Mouse (Mus musculus): Measurements from ENCODE around the gene Epha4. TPM values are rescaled to one million over a fixed set of nuclear protein-coding genes. Genes with fewer than 3 reads are reported as not detected.
A peak's percentile ranks its signal among the peaks of the same experiment; 100 is the strongest.

Epha4 gene
- polyA plus RNA-seq, 1 experiment from 2014 or later = 6.9 TPM

DNA sequence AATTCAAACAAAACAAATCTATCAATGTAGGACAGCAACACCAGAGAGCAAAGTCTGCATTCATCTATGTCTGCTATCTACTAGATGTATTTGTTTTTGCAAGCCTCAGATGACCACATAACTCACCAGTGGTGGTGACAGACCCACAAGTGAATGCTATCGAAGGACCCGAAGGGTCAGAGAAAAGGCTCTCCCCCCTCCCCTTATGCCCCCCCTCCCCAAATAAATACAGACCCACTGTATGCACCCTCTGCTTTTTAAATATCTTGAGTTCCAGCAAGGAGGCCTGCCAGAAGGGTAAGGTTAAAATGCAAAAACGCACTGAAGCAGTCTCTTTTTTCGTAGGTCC lies 2.9 kb downstream of the Epha4 start:
- Histone ChIP-seq H3K9me3 (replicated peaks) (no peaks in the 10 kb centered on the region), H3K4me1 (replicated peaks) (peaks cover 24% of the 10 kb centered on the region), H3K4me3 (peak overlapping the region; percentile 77), H3K27me3 (peaks cover 6% of the 10 kb centered on the region; the same call in 1 of the 2 replicates), H3K27ac (no peak overlapping the region), H3K9ac (peak overlapping the region; percentile 69; the same call in 1 of the 2 replicates), H3K4me2 (peak overlapping the region; percentile 97), H3K36me3 (no peaks in the 10 kb centered on the region)
- 53% methylated on average over 4 of the region's 4 CpGs for WGBS
- no peak for ATAC-seq (replicated peaks; ENCODE audit: insufficient number of reproducible peaks, insufficient read depth, low FRiP score, low read depth)

DNA sequence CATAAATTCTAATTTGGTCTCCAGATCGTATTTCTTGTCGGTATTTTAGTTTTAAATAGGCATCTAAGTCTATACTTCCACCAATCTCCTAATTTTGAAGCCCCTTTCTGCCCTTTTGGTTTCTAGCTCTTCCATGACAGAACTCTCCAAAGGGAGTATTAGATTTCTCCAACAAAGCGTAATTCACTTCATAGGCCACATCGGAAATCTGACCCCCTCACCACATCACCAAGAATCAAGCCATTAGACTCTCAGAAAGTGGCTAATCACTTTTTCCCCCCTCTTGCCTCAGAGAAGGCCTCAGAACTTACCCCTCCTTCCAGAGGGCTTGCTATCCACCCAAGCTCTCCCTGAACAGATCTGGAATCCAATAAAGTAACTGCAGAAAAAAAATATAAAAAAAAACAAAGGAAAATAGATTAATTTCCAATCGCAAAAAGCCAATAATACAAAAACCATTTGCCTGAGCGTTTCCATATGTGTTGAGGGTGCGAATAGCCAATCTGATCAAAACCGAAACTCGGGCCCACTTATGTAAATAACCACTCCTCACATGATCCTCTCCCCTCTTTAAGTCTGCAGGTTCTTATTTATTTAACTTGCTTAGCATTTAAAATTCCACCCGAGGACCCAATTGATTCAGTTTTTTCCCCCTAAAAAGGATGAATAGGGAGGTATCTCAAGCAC lies 3.4 kb downstream of the Epha4 start:
- Histone ChIP-seq H3K36me3 (peaks cover 1% of the 10 kb centered on the region; the same call in 1 of the 2 replicates), H3K4me3 (no peak overlapping the region), H3K27me3 (peaks cover 5% of the 10 kb centered on the region; the same call in 1 of the 2 replicates), H3K9ac (no peak overlapping the region), H3K4me1 (replicated peaks) (peaks cover 20% of the 10 kb centered on the region), H3K4me2 (peak overlapping the region; percentile 97; the same call in 1 of the 2 replicates), H3K9me3 (replicated peaks) (no peaks in the 10 kb centered on the region), H3K27ac (no peak overlapping the region)
- no peak for ATAC-seq (replicated peaks; ENCODE audit: insufficient number of reproducible peaks, insufficient read depth, low FRiP score, low read depth)
- 75% methylated on average over 10 of the region's 10 CpGs for WGBS

GRCm38 (mm10) chr1:77510623-77511022 lies 4.3 kb downstream of the Epha4 start:
- WGBS = 80% methylated on average over 5 of the region's 5 CpGs
- peaks cover 13% of the 10 kb centered on the region for H3K4me1 ChIP-seq (replicated peaks)
- H3K4me3 ChIP-seq = no peak overlapping the region
- no peak overlapping the region for H3K9ac ChIP-seq
- peaks cover 7% of the 10 kb centered on the region; the same call in 1 of the 2 replicates for H3K27me3 ChIP-seq
- no peak overlapping the region for H3K27ac ChIP-seq
- no peaks in the 10 kb centered on the region for H3K9me3 ChIP-seq (replicated peaks)
- peaks cover 3% of the 10 kb centered on the region; the same call in 1 of the 2 replicates for H3K36me3 ChIP-seq
- no peak for ATAC-seq (replicated peaks; ENCODE audit: insufficient number of reproducible peaks, insufficient read depth, low FRiP score, low read depth)
- no peak overlapping the region for H3K4me2 ChIP-seq

- Histone ChIP-seq H3K27ac (no peak overlapping the region), H3K9ac (no peak overlapping the region), H3K4me2 (no peak overlapping the region), H3K36me3 (peaks cover 3% of the 10 kb centered on the region; the same call in 1 of the 2 replicates), H3K4me1 (replicated peaks) (peaks cover 13% of the 10 kb centered on the region), H3K27me3 (peaks cover 7% of the 10 kb centered on the region; the same call in 1 of the 2 replicates), H3K9me3 (replicated peaks) (no peaks in the 10 kb centered on the region), H3K4me3 (no peak overlapping the region)
- 89% methylated on average over 18 of the region's 18 CpGs for WGBS
- no peak for ATAC-seq (replicated peaks; ENCODE audit: insufficient number of reproducible peaks, insufficient read depth, low FRiP score, low read depth)
These were observed 8.1 kb downstream of the Epha4 start for GRCm38 (mm10) chr1:77506856-77507200.

GRCm38 (mm10) chr1:77506038-77506855 lies 8.6 kb downstream of the Epha4 start:
- Histone ChIP-seq H3K9me3 (replicated peaks) (no peaks in the 10 kb centered on the region), H3K4me1 (replicated peaks) (peaks cover 12% of the 10 kb centered on the region), H3K9ac (no peak overlapping the region), H3K27me3 (peaks cover 7% of the 10 kb centered on the region; the same call in 1 of the 2 replicates), H3K36me3 (peaks cover 3% of the 10 kb centered on the region; the same call in 1 of the 2 replicates), H3K4me3 (no peak overlapping the region), H3K4me2 (no peak overlapping the region), H3K27ac (no peak overlapping the region)
- ATAC-seq (replicated peaks; ENCODE audit: insufficient number of reproducible peaks, insufficient read depth, low FRiP score, low read depth) = no peak
- WGBS = 68% methylated on average over 21 of the region's 21 CpGs

DNA sequence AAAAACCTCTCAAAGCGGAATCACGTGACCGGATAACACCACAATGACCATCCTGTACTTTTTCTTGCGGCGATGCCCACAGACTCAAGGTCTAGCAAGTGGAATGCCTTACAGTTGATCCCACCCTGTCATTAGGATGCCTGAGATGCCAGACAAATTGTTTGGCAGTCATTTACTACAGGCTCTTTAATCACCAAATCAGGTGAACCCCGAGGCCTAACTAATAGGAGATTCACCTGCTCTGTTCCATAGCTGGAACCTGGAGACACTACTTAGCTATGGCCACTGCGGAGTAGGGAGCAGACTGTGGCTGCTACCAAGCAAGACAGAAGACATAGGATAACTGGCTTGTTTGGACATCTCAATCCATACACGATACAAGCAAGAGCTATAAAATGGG lies 9.6 kb downstream of the Epha4 start:
- Histone ChIP-seq H3K27me3 (peaks cover 7% of the 10 kb centered on the region; the same call in 1 of the 2 replicates), H3K4me2 (no peak overlapping the region), H3K9me3 (replicated peaks) (no peaks in the 10 kb centered on the region), H3K4me1 (replicated peaks) (peaks cover 12% of the 10 kb centered on the region), H3K27ac (no peak overlapping the region), H3K9ac (no peak overlapping the region), H3K4me3 (no peak overlapping the region), H3K36me3 (peaks cover 3% of the 10 kb centered on the region; the same call in 1 of the 2 replicates)
- ATAC-seq (replicated peaks; ENCODE audit: insufficient number of reproducible peaks, insufficient read depth, low FRiP score, low read depth) = no peak
- 55% methylated on average over 8 of the region's 8 CpGs for WGBS

DNA sequence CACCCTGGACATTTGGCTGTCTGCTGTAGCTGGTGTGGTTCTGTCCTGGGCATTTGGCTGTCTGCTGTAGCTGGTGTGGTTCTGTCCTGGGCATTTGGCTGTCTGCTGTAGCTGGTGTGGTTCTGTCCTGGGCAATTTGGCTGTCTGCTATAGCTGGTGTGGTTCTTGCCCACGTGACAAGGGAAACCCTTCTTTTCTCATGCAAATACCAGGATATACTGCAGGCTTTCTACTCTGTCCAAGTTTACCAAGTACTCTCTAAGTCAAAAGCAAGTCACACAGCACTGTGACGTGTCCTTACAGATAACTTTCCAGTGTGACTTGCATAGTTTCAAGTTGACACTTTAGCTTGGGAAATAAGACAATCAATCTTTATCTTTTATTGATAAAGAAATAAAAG lies 10.1 kb downstream of the Epha4 start:
- Histone ChIP-seq H3K4me3 (no peak overlapping the region), H3K27me3 (peaks cover 7% of the 10 kb centered on the region; the same call in 1 of the 2 replicates), H3K9me3 (replicated peaks) (no peaks in the 10 kb centered on the region), H3K27ac (no peak overlapping the region), H3K4me2 (no peak overlapping the region), H3K4me1 (replicated peaks) (peaks cover 12% of the 10 kb centered on the region), H3K36me3 (peaks cover 3% of the 10 kb centered on the region; the same call in 1 of the 2 replicates), H3K9ac (no peak overlapping the region)
- WGBS = 23% methylated on average over 2 of the region's 2 CpGs
- no peak; the same call in 1 of the 2 replicates for ATAC-seq (replicated peaks; ENCODE audit: insufficient number of reproducible peaks, insufficient read depth, low FRiP score, low read depth)

- Histone ChIP-seq H3K4me3 (no peak overlapping the region), H3K36me3 (peaks cover 3% of the 10 kb centered on the region; the same call in 1 of the 2 replicates), H3K9ac (no peak overlapping the region), H3K4me2 (no peak overlapping the region), H3K4me1 (replicated peaks) (peaks cover 12% of the 10 kb centered on the region), H3K9me3 (replicated peaks) (no peaks in the 10 kb centered on the region), H3K27me3 (peaks cover 7% of the 10 kb centered on the region; the same call in 1 of the 2 replicates), H3K27ac (no peak overlapping the region)
- ATAC-seq (replicated peaks; ENCODE audit: insufficient number of reproducible peaks, insufficient read depth, low FRiP score, low read depth) = no peak
- WGBS = 83% methylated on average over 8 of the region's 8 CpGs
These were observed 11.1 kb downstream of the Epha4 start for GRCm38 (mm10) chr1:77503711-77504181.

DNA sequence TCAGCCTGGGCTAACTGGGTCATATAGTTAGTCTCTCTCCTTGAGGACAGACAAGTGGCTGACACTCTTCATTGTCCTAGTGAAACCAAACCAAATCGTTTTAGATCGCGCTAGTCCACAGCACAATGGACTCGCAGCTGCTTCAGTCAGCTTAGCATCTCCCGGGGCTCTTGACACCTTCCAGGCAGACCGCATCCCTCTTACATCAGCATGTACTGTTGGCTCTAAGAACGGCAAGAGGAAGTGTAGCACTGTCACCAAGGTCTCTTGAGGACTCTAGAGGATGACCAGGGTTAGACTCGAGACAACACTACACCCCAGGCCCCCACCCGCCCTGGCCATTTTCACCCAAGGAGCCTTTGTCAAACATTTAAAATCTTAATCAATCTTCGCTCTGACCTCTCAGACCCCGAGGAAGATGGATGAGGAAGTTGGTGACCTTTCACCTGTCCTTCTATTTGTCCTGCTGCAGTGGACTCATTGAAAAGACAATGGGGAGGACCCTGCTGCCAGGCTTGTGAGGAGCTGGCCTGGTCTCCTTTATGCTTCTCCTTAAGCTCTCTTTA lies 12.3 kb downstream of the Epha4 start:
- no peaks in the 10 kb centered on the region for H3K9me3 ChIP-seq (replicated peaks)
- H3K9ac ChIP-seq = no peak overlapping the region
- WGBS = 45% methylated on average over 11 of the region's 11 CpGs

GRCm38 (mm10) chr1:77501363-77501933 lies 13.4 kb downstream of the Epha4 start:
- Histone ChIP-seq H3K36me3 (peaks cover 2% of the 10 kb centered on the region; the same call in 1 of the 2 replicates), H3K4me1 (replicated peaks) (peaks cover 15% of the 10 kb centered on the region), H3K27me3 (0 out of 2 replicates have a peak, but pooled peaks cover 1% of the 10 kb centered on the region), H3K27ac (no peak overlapping the region), H3K9me3 (replicated peaks) (no peaks in the 10 kb centered on the region), H3K4me3 (no peak overlapping the region), H3K9ac (no peak overlapping the region), H3K4me2 (no peak overlapping the region)
- no peak for ATAC-seq (replicated peaks; ENCODE audit: insufficient number of reproducible peaks, insufficient read depth, low FRiP score, low read depth)
- WGBS = 79% methylated on average over 13 of the region's 13 CpGs

More for the DNA sequence above, 12.3 kb downstream of the Epha4 start:
- Histone ChIP-seq H3K36me3 (peaks cover 3% of the 10 kb centered on the region; the same call in 1 of the 2 replicates), H3K27ac (no peak overlapping the region), H3K4me1 (replicated peaks) (peaks cover 12% of the 10 kb centered on the region), H3K27me3 (peaks cover 7% of the 10 kb centered on the region; the same call in 1 of the 2 replicates), H3K4me2 (no peak overlapping the region), H3K4me3 (no peak overlapping the region)
- ATAC-seq (replicated peaks; ENCODE audit: insufficient number of reproducible peaks, insufficient read depth, low FRiP score, low read depth) = no peak

DNA sequence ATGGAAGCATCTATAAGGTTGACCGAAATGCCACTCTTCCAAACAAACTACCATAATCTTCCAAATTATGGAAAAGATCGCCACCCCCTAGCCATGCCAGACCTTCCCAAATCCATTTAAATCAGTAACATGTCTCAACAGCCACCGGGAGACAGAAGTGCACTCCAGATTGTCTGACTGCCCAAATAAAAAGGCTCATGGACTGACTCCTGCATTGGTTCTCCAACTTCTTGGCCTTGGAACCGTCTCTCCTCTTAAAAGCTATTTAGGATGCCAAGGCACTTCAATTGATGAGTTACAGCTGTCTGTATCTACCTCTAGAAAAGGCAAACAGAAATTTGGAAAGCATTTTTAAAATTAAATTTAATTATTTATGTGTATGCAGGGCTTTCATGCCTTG lies 17.4 kb downstream of the Epha4 start:
- Histone ChIP-seq H3K9me3 (replicated peaks) (no peaks in the 10 kb centered on the region), H3K4me2 (no peak overlapping the region), H3K36me3 (no peaks in the 10 kb centered on the region), H3K27ac (no peak overlapping the region), H3K4me3 (no peak overlapping the region), H3K4me1 (replicated peaks) (peaks cover 3% of the 10 kb centered on the region; the same call in 1 of the 2 replicates), H3K9ac (no peak overlapping the region), H3K27me3 (no peaks in the 10 kb centered on the region)
- ATAC-seq (replicated peaks; ENCODE audit: insufficient number of reproducible peaks, insufficient read depth, low FRiP score, low read depth) = no peak
- WGBS = 65% methylated on average over 4 of the region's 4 CpGs

All from heart, embryonic 15.5 days (tissue).